Mouse (Mus musculus) erythroid progenitor cell, adult 5-6 weeks (primary cell): ENCODE results near the gene Txk. TPM values are rescaled to one million over a fixed set of nuclear protein-coding genes. Genes with fewer than 3 reads are reported as not detected.

Experiments used
- ATAC-seq: replicated peaks from 2 replicates; pipeline ENCODE4 v1.8.0; 2016; ENCODE audit warnings: moderate number of reproducible peaks, mild to moderate bottlenecking, moderate TSS enrichment, inconsistent platforms; ENCODE audit not compliant: poor library complexity, low FRiP score, severe bottlenecking
- total RNA-seq, 2 experiments: library from RNA; stranded (forward) in 1 of 2; stranded (reverse) in 1 of 2; fragments of 150-400 nt in 1 of 2; fragments of 186-747, 209-891 nt in 1 of 2; gene quantifications; 2 replicates each; pipeline versions ENCODE4 v1.2.3 to v1.2.4; 2015 to 2017; ENCODE audit warnings: low replicate concordance in 2 of 2

The Txk gene
- total RNA-seq (2015; ENCODE audit: low replicate concordance) (5.9 TPM in 1 of 2 replicates, not detected in the other), total RNA-seq (2017; ENCODE audit: low replicate concordance) (1.3 TPM in 1 of 2 replicates, not detected in the other)

- no peak for ATAC-seq
Observed at GRCm38 (mm10) chr5:72752585-72752984, at the start of gene Txk. Gene Txk (minus strand): TSS chr5:72752777.

- no peak for ATAC-seq
Observed at GRCm38 (mm10) chr5:72798563-72798962, 46.0 kb upstream of the Txk start.

GRCm38 (mm10) chr5:72796186-72796613, 43.6 kb upstream of the Txk start:
- ATAC-seq: no peak

GRCm38 (mm10) chr5:72793309-72793850, 40.8 kb upstream of the Txk start:
- no peak for ATAC-seq

GRCm38 (mm10) chr5:72791789-72792188, 39.2 kb upstream of the Txk start:
- ATAC-seq: no peak

DNA sequence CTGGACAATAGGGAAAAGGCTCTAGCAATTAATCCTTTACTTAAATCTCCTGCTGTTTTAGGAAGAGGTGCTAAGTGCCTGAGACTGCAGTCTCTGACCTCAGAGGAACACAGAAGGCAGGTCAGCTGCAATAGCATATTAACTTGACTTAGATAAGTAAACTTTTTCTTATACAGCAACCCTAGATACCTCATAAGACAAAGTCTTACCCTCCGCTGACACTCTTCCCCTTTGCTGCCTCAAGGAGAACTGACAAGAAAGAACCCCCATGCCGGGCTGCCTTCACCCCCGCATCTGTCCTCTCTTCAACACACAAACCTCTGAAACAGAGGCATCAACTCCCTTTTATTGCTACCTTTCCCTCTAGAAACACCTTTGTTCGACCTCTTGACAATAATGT, 38.8 kb upstream of the Txk start:
- no peak for ATAC-seq

- no peak for ATAC-seq
Observed at GRCm38 (mm10) chr5:72785451-72785850, 32.9 kb upstream of the Txk start.

DNA sequence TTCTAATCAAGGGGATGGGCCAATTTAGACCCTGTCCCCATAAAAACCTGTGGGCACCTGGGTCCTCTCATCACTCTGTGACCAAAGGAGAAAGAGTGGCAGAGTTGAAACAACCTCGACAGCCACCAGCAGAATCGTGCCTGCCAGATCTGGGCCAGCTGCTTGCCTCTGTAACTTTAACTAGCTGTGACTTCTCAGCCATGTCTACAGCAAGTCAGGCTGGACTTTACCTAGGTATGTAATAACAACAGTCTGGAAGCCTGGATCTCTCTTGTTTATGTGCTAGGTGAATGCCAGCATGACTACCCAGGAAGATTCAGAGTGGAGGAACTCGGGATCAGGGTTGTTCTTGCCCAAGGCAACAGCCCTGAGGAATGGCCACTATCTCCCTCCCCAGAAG, 32.1 kb upstream of the Txk start:
- no peak for ATAC-seq

DNA sequence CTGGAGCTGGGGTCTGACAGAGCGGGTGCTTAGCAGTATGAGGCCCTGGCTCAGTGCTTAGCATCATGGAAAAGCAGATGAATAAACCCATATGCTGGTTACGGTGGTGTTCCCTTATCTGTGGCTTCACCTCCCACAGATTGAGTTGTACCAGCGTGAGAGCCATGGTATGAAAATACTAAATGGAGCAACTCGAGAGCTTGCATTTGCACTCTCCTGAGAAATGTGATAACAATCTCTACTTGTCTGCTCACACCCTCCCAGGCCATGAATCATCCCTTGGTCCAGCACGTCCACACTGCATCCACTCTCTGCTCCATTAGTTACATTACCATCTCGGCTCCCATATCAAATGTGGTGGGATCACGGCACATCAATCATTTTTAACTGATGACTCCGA, 31.4 kb upstream of the Txk start:
- ATAC-seq: no peak

DNA sequence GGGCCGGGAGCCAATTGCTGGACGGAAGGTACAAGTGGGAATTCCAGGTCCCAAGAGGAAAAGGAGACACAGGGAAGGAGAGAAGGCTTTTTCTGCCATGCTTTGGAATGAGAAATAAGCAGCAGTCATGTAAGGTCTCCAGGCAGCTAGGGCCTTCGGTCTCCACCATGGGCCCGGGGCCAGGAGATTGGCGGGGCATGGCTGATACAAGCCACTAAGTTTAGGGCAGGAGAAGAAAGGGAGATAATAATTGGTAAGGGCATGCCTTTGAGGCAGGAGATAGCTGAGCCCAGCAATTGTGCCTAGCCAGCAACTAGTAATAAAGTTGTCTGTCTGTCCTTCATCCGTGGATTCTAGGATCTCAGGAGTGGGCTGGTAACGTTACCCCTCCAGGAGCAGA, 30.5 kb upstream of the Txk start:
- no peak for ATAC-seq

DNA sequence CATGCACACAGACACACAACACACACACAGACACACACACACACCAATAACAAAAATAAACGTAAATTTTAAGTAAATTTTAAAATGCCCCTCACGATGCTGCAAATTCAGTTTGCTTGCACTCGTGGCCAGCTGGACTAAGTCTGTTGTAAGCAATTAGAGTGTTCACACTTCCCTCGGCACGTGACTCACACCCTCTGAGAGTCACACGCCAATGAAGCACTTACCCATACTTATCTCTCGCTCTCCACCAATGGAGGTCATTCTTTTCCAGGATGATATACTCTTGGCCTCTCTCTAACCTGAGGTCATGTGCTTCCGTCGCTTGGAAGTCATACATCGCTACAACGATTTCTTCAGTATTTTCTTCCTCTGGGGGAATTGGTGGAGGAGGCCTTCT, 29.2 kb upstream of the Txk start:
- no peak for ATAC-seq

DNA sequence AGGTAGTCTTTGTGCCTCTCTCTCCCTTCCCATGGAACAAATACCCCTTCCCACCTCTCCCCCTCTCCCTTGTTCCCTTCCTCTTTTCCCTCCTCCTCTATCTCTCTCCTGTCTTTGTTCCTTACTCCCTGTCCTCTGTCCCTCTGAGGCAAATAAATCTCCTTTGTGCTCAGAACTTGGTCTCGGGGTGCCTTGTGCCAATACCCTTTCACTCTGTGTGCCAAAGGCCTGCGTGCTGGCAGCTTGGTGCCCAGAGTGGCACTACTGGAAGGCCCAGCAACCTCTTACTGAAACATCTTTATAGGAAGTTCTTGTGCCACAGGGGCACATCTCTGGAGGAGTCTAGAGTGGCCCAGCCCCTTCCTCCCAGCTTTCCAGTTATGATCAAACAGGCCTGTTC, 24.0 kb upstream of the Txk start:
- ATAC-seq: no peak

DNA sequence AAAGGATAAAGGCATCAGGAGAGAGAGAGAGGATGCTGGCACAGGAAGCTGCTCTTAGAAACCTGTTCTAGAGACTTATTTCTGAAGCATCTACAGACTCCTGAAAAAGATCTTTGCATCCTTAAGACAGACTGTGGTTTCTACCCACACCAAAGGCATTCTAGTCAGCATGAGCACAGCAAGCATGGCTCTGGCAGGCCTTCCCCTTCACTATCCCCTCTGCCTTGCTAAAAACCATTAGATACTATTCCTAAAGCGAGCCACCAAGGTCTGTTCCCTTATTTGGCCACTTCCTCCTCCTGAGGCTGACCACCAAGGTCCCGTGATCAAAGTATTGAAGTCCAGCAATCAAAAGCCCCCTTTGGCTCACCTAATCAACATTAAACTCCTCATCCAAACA, 23.6 kb upstream of the Txk start:
- ATAC-seq: no peak

GRCm38 (mm10) chr5:72769841-72770240, 17.3 kb upstream of the Txk start:
- ATAC-seq: no peak

- ATAC-seq: no peak
Observed at GRCm38 (mm10) chr5:72763546-72763945, 11.0 kb upstream of the Txk start.

DNA sequence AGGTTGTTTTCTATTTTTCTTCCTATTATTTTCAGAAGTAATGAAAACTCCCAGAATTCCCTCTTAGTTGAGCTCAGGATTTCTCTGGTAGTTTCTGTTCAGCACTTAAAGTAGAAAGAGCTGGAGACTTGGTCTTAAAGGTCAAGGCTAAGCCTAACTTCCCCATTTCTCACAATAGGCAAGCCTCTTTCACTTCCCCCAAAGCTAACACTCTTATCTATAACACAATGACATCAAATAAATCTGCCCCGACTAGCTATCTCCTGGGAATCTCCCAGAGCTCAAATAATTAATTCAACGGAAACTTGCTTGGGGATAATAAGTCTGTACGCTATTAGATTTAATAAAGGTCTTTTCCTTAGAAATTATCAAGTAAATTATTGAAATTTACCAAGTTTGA, 10.4 kb upstream of the Txk start:
- ATAC-seq: no peak

- ATAC-seq: no peak
Observed at GRCm38 (mm10) chr5:72761758-72762157, 9.2 kb upstream of the Txk start.

- ATAC-seq: no peak
Observed at GRCm38 (mm10) chr5:72761237-72761636, 8.7 kb upstream of the Txk start.

GRCm38 (mm10) chr5:72758925-72759924, 6.6 kb upstream of the Txk start:
- ATAC-seq: no peak

- ATAC-seq: no peak
Observed at GRCm38 (mm10) chr5:72757155-72757773, 4.7 kb upstream of the Txk start.

DNA sequence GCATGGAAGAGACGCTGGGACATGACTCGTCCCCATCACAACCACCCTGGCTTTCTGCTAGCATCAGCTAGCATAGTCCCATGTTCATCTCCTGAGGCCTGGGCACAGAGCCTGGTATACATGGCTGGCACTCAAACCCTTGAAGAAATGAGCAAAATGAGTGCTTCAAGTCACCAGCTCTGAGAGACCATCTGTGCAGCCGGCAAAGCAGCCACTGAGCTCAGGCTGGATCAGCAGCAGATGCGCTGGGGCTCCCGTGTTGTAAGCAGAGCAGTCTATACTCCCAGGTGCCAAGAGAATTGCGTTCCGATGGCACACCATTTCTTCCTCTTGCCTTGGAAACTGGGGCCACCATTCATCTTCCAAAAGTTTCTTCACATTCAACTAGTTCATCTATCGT, 3.4 kb upstream of the Txk start:
- no peak for ATAC-seq
